Mouse (Mus musculus) liver, embryonic 14.5 days (tissue): ENCODE measurements at regions not wholly inside any gene's neighbourhood (a gene's known extent, or its start where the extent isn't known, plus 50 kb on each side); places are given as distances from the start of the nearest gene placed in this dataset.

Experiments
- CTCF ChIP-seq: IDR thresholded peaks from 2 replicates; pipeline ENCODE4 v1.5.1; 2016; ENCODE audit warnings: antibody characterized with exemption, low read depth, control low read depth
- EP300 ChIP-seq: IDR thresholded peaks from 2 replicates; pipeline ENCODE4 v1.6.1; 2016; ENCODE audit warnings: antibody characterized with exemption, low read depth

GRCm38 (mm10) chr3:9063662-9064061 lies 546.2 kb downstream of the Zfp704 start:
- no peak for TF ChIP-seq CTCF
- TF ChIP-seq EP300 = no peak
